Mouse (Mus musculus) heart, adult 2 months (tissue): ENCODE measurements around the gene Fryl. TPM values are rescaled to one million over a fixed set of nuclear protein-coding genes. Genes with fewer than 3 reads are reported as not detected.

Experiments
- DNase-seq, 2 experiments: peaks; one replicate each; pipeline ENCODE4 v3.0.0; 2021
- H3K27ac ChIP-seq: fragments of 200-600 bp; 2 replicates; pipeline ENCODE4 v1.8.1; 2022
- H3K27me3 ChIP-seq: fragments of 200-500 bp; 2 replicates; pipeline ENCODE4 v1.6.1; 2012; ENCODE audit warnings: mild to moderate bottlenecking, low read length, inconsistent platforms, mixed read lengths; ENCODE audit not compliant: control insufficient read depth, insufficient read depth
- H3K36me3 ChIP-seq: fragments of 200-500 bp; 2 replicates; pipeline ENCODE4 v1.6.1; 2012; ENCODE audit warnings: low read length, inconsistent platforms; ENCODE audit not compliant: control insufficient read depth, insufficient read depth
- H3K4me1 ChIP-seq: fragments of 200-500 bp; 2 replicates; pipeline ENCODE4 v1.6.1; 2011; ENCODE audit warnings: low read length; ENCODE audit not compliant: control insufficient read depth, insufficient read depth
- H3K4me3 ChIP-seq: fragments of 200-600 bp; 2 replicates; pipeline ENCODE4 v1.8.1; 2022
- H3K79me2 ChIP-seq: fragments of 200-500 bp; replicated peaks from 2 replicates; pipeline ENCODE4 v1.6.1; 2012; ENCODE audit warnings: mild to moderate bottlenecking, inconsistent platforms, low read length, moderate library complexity, mixed read lengths; ENCODE audit not compliant: control insufficient read depth, insufficient read depth
- H3K9ac ChIP-seq: fragments of 200-500 bp; 2 replicates; pipeline ENCODE4 v1.6.1; 2012; ENCODE audit warnings: low read depth, mild to moderate bottlenecking, control low read depth, inconsistent platforms, low read length, mixed read lengths
- CTCF ChIP-seq: fragments of 200-600 bp; IDR thresholded peaks from 2 replicates; pipeline ENCODE4 v1.8.1; 2022; ENCODE audit warnings: antibody characterized with exemption, mild to moderate bottlenecking, moderate library complexity
- EP300 ChIP-seq: fragments of 200-500 bp; IDR thresholded peaks from 2 replicates; pipeline ENCODE4 v1.6.1; 2011; ENCODE audit warnings: low read depth, low read length, control low read depth; ENCODE audit not compliant: insufficient read depth
- POLR2A ChIP-seq: fragments of 200-500 bp; IDR thresholded peaks from 2 replicates; pipeline ENCODE4 v1.6.1; 2011; ENCODE audit warnings: mild to moderate bottlenecking, low read depth, low read length, control low read depth; ENCODE audit not compliant: insufficient read depth
- WGBS: fragments of 180-500 bp; shearing (Covaris S2); methylation state at CpG from one replicate; pipeline ENCODE4 v1.1.7; 2018; 5-methylcytosine and 5-hydroxymethylcytosine counted together
- intact Hi-C: fragments of 180-260 bp; cut with DNase I; formaldehyde crosslinking; loops from one replicate; pipeline ENCODE4 v1.15.1; 2025
- polyA plus RNA-seq: library from polyadenylated mRNA; depleted of rRNA; stranded (reverse); fragments of >200 nt; gene quantifications from 2 replicates; pipeline ENCODE4 v1.2.3, GENCODE M21; 2012
- total RNA-seq, 2 experiments: library from RNA; stranded (reverse); gene quantifications; 2 replicates each; pipeline ENCODE4 v1.2.3; 2021

Fryl gene
- total and polyA plus RNA-seq, 3 experiments = 25.9 to 40.7 (median 32.9) TPM

- WGBS = 89% methylated on average over 5 of the region's 5 CpGs
- peaks cover 9% of the 10 kb centered on the region for H3K4me1 ChIP-seq
- H3K79me2 ChIP-seq = peaks cover 3% of the 10 kb centered on the region; the same call in 1 of the 2 replicates
Measured at GRCm38 (mm10) chr5:73190164-73190563, 66.3 kb downstream of the Fryl start.

GRCm38 (mm10) chr5:73189443-73190160 lies 66.8 kb downstream of the Fryl start:
- 90% methylated on average over 9 of the region's 9 CpGs for WGBS
- Histone ChIP-seq H3K4me3 (no peak overlapping the region), H3K27ac (no peak overlapping the region)

More at GRCm38 (mm10) chr5:73190164-73190563, 66.3 kb downstream of the Fryl start:
- Histone ChIP-seq H3K4me3 (no peak overlapping the region), H3K27me3 (no peaks in the 10 kb centered on the region), H3K9ac (no peak overlapping the region), H3K27ac (no peak overlapping the region), H3K36me3 (peaks cover 8% of the 10 kb centered on the region; the same call in 1 of the 2 replicates)
- TF ChIP-seq CTCF (no peak), POLR2A (no peak), EP300 (no peak)
- no peak for DNase-seq
- intact Hi-C loops = loop anchor here (5.0 kb wide), 1 partner anchor 38 kb away; no protein-coding TSS in a partner anchor

GRCm38 (mm10) chr5:73188576-73188975 lies 67.8 kb downstream of the Fryl start:
- Histone ChIP-seq H3K4me1 (peaks cover 5% of the 10 kb centered on the region), H3K27ac (no peak overlapping the region), H3K79me2 (peaks cover 3% of the 10 kb centered on the region; the same call in 1 of the 2 replicates), H3K4me3 (no peak overlapping the region), H3K9ac (no peak overlapping the region), H3K27me3 (no peaks in the 10 kb centered on the region), H3K36me3 (peaks cover 8% of the 10 kb centered on the region; the same call in 1 of the 2 replicates)
- WGBS = 60% methylated on average over 7 of the region's 7 CpGs
- TF ChIP-seq CTCF (no peak), POLR2A (no peak)
- no peak for DNase-seq
- intact Hi-C loops = no loop called here

More at GRCm38 (mm10) chr5:73189443-73190160, 66.8 kb downstream of the Fryl start:
- intact Hi-C loops = loop anchor here (5.0 kb wide), 1 partner anchor 37 kb away; no protein-coding TSS in a partner anchor
- no peaks in the 10 kb centered on the region for H3K27me3 ChIP-seq
- no peak for DNase-seq
- TF ChIP-seq CTCF = no peak
- no peak for TF ChIP-seq EP300
- TF ChIP-seq POLR2A = no peak
- H3K79me2 ChIP-seq = peaks cover 3% of the 10 kb centered on the region; the same call in 1 of the 2 replicates
- H3K36me3 ChIP-seq = peaks cover 8% of the 10 kb centered on the region; the same call in 1 of the 2 replicates
- peaks cover 9% of the 10 kb centered on the region for H3K4me1 ChIP-seq
- H3K9ac ChIP-seq = no peak overlapping the region

GRCm38 (mm10) chr5:73188164-73188563 lies 68.3 kb downstream of the Fryl start:
- no peak for DNase-seq
- Histone ChIP-seq H3K27me3 (no peaks in the 10 kb centered on the region), H3K27ac (no peak overlapping the region), H3K4me1 (peaks cover 4% of the 10 kb centered on the region; the same call in 1 of the 2 replicates), H3K4me3 (no peak overlapping the region), H3K36me3 (peaks cover 8% of the 10 kb centered on the region; the same call in 1 of the 2 replicates), H3K79me2 (peaks cover 3% of the 10 kb centered on the region), H3K9ac (no peak overlapping the region)
- WGBS = 66% methylated on average over 5 of the region's 5 CpGs
- intact Hi-C loops = no loop called here
- no peak for TF ChIP-seq POLR2A
- TF ChIP-seq EP300 = no peak
- TF ChIP-seq CTCF = no peak

GRCm38 (mm10) chr5:73186912-73187311 lies 69.5 kb downstream of the Fryl start:
- no peak overlapping the region for H3K27ac ChIP-seq
- intact Hi-C loops = no loop called here
- peaks cover 8% of the 10 kb centered on the region; the same call in 1 of the 2 replicates for H3K36me3 ChIP-seq
- DNase-seq = no peak
- peaks cover 3% of the 10 kb centered on the region for H3K79me2 ChIP-seq
- H3K4me1 ChIP-seq = peaks cover 4% of the 10 kb centered on the region
- TF ChIP-seq POLR2A (no peak), CTCF (no peak), EP300 (no peak)
- 92% methylated on average over 5 of the region's 5 CpGs for WGBS
- H3K9ac ChIP-seq = no peak overlapping the region
- H3K27me3 ChIP-seq = no peaks in the 10 kb centered on the region
- H3K4me3 ChIP-seq = no peak overlapping the region

GRCm38 (mm10) chr5:73185424-73185823 lies 71.0 kb downstream of the Fryl start:
- H3K27ac ChIP-seq = no peak overlapping the region
- peaks cover 8% of the 10 kb centered on the region; the same call in 1 of the 2 replicates for H3K36me3 ChIP-seq
- TF ChIP-seq EP300 (no peak), CTCF (no peak), POLR2A (no peak)
- H3K79me2 ChIP-seq = peaks cover 3% of the 10 kb centered on the region
- no peak overlapping the region for H3K4me3 ChIP-seq
- H3K27me3 ChIP-seq = no peaks in the 10 kb centered on the region
- DNase-seq = no peak
- H3K4me1 ChIP-seq = peaks cover 4% of the 10 kb centered on the region
- intact Hi-C loops = no loop called here
- no peak overlapping the region for H3K9ac ChIP-seq
- 62% methylated on average over 4 of the region's 4 CpGs for WGBS
